Mouse (Mus musculus) CH12.LX (cell line): ENCODE measurements around the gene Dscam. TPM values are rescaled to one million over a fixed set of nuclear protein-coding genes. Genes with fewer than 3 reads are reported as not detected.

ENCODE experiments used
- DNase-seq: peaks from one replicate; pipeline ENCODE4 v3.0.0-alpha.2; 2013; ENCODE audit errors: extremely low read depth
- H3K27ac ChIP-seq: 2 replicates; pipeline ENCODE4 v1.5.1; 2012; ENCODE audit warnings: low read depth, mild to moderate bottlenecking, control low read depth, moderate library complexity; ENCODE audit not compliant: insufficient read depth
- H3K27me3 ChIP-seq: replicated peaks from 2 replicates; pipeline ENCODE3; 2012; ENCODE audit warnings: inconsistent platforms
- H3K36me3 ChIP-seq, 2 experiments: replicated peaks in 1 of 2; 2 replicates each; pipeline versions ENCODE3 to v1.6.1; 2012; ENCODE audit warnings: inconsistent platforms in 1 of 2, low read length in 1 of 2, mild to moderate bottlenecking in 1 of 2, mixed read lengths in 1 of 2, moderate library complexity in 1 of 2; ENCODE audit not compliant: control insufficient read depth in 1 of 2, insufficient read depth in 1 of 2
- H3K4me1 ChIP-seq, 2 experiments: 2 replicates each; pipeline ENCODE4 v1.6.1; 2012; ENCODE audit warnings: inconsistent platforms in 1 of 2, moderate library complexity in 1 of 2; ENCODE audit not compliant: insufficient read depth in 2 of 2, control insufficient read depth in 1 of 2
- H3K4me2 ChIP-seq: 2 replicates; pipeline ENCODE4 v1.6.1; 2012; ENCODE audit warnings: low read depth, mild to moderate bottlenecking, control low read depth; ENCODE audit not compliant: poor library complexity, insufficient read depth, severe bottlenecking
- H3K4me3 ChIP-seq, 3 experiments: fragments of 150-350 bp in 1 of 3; sonication (generic) in 1 of 3; replicated peaks in 1 of 3; 2 replicates each; pipeline versions ENCODE3 to v1.5.1; 2011 to 2012; ENCODE audit warnings: low read depth in 2 of 3, low read length in 2 of 3, mild to moderate bottlenecking in 2 of 3, moderate library complexity in 2 of 3, control low read depth in 1 of 3, improper control_type of control experiment in 1 of 3, inconsistent platforms in 1 of 3, mixed read lengths in 1 of 3; ENCODE audit not compliant: poor library complexity in 1 of 3
- H3K79me2 ChIP-seq: replicated peaks from 2 replicates; pipeline ENCODE4 v1.6.1; 2012; ENCODE audit warnings: mild to moderate bottlenecking, moderate library complexity; ENCODE audit not compliant: control insufficient read depth, poor library complexity, insufficient read depth, severe bottlenecking; ENCODE audit errors: extremely low read depth
- H3K9ac ChIP-seq: 2 replicates; pipeline ENCODE4 v1.6.1; 2012; ENCODE audit warnings: low read depth, mild to moderate bottlenecking, control low read depth, moderate library complexity; ENCODE audit not compliant: insufficient read depth
- H3K9me3 ChIP-seq: replicated peaks from 2 replicates; pipeline ENCODE3; 2012; ENCODE audit warnings: low read length, inconsistent platforms, mixed read lengths
- CHD2 ChIP-seq: IDR thresholded peaks from 2 replicates; pipeline ENCODE4 v1.6.1; 2011; ENCODE audit warnings: low read length, improper control_type of control experiment
- CTCF ChIP-seq, 2 experiments: IDR thresholded peaks in 1 of 2; conservative IDR thresholded peaks in 1 of 2; 2 replicates each; pipeline ENCODE4 v1.5.1; 2011 to 2012; ENCODE audit warnings: low read depth in 2 of 2, low read length in 2 of 2, improper control_type of control experiment in 1 of 2, inconsistent platforms in 1 of 2, mild to moderate bottlenecking in 1 of 2, moderate library complexity in 1 of 2
- E2F4 ChIP-seq: IDR thresholded peaks from 2 replicates; pipeline ENCODE4 v1.6.1; 2011; ENCODE audit warnings: low read depth, low read length, improper control_type of control experiment; ENCODE audit not compliant: insufficient replicate concordance
- ELF1 ChIP-seq: IDR thresholded peaks from 2 replicates; pipeline ENCODE4 v1.6.1; 2014; ENCODE audit warnings: low read depth, mild to moderate bottlenecking, inconsistent platforms, low read length, improper control_type of control experiment
- IRF4 ChIP-seq: IDR thresholded peaks from 2 replicates; pipeline ENCODE4 v1.6.1; 2014; ENCODE audit warnings: low read depth, mild to moderate bottlenecking, inconsistent platforms, low read length, improper control_type of control experiment
- JUND ChIP-seq: conservative IDR thresholded peaks from 2 replicates; pipeline ENCODE4 v1.6.1; 2011; ENCODE audit warnings: low read depth, low read length, improper control_type of control experiment
- MAX ChIP-seq: IDR thresholded peaks from 2 replicates; pipeline ENCODE4 v1.6.1; 2011; ENCODE audit warnings: low read length, improper control_type of control experiment
- MAZ ChIP-seq: IDR thresholded peaks from 2 replicates; pipeline ENCODE4 v1.6.1; 2012; ENCODE audit warnings: low read depth, mild to moderate bottlenecking, inconsistent platforms, low read length, improper control_type of control experiment, moderate library complexity
- MYC ChIP-seq: IDR thresholded peaks from 2 replicates; pipeline ENCODE4 v1.6.1; 2011; ENCODE audit warnings: low read depth, mild to moderate bottlenecking, improper control_type of control experiment, low read length
- NELFE ChIP-seq: IDR thresholded peaks from 2 replicates; pipeline ENCODE4 v1.6.1; 2011; ENCODE audit warnings: low read depth, low read length, improper control_type of control experiment
- POLR2AphosphoS2 ChIP-seq: IDR thresholded peaks from 2 replicates; pipeline ENCODE4 v1.6.1; 2011; ENCODE audit warnings: low read depth, low read length, improper control_type of control experiment
- RCOR1 ChIP-seq: conservative IDR thresholded peaks from 2 replicates; pipeline ENCODE4 v1.6.1; 2012; ENCODE audit warnings: low read depth, mild to moderate bottlenecking, inconsistent platforms, low read length, improper control_type of control experiment
- SIN3A ChIP-seq: IDR thresholded peaks from 2 replicates; pipeline ENCODE4 v1.6.1; 2012; ENCODE audit warnings: low read length, improper control_type of control experiment, inconsistent platforms
- TBP ChIP-seq: conservative IDR thresholded peaks from 2 replicates; pipeline ENCODE4 v1.6.1; 2011; ENCODE audit warnings: low read depth, low read length, improper control_type of control experiment
- USF2 ChIP-seq: conservative IDR thresholded peaks from 2 replicates; pipeline ENCODE4 v1.6.1; 2011; ENCODE audit warnings: low read depth, low read length, improper control_type of control experiment
- ZKSCAN1 ChIP-seq: IDR thresholded peaks from 2 replicates; pipeline ENCODE4 v1.6.1; 2012; ENCODE audit warnings: low read depth, inconsistent platforms, low read length, improper control_type of control experiment, borderline replicate concordance
- ZMIZ1 ChIP-seq: IDR thresholded peaks from 2 replicates; pipeline ENCODE4 v1.6.1; 2012; ENCODE audit warnings: low read depth, mild to moderate bottlenecking, inconsistent platforms, low read length, improper control_type of control experiment
- ZNF384 ChIP-seq: IDR thresholded peaks from 2 replicates; pipeline ENCODE4 v1.6.1; 2012; ENCODE audit warnings: low read depth, low read length, improper control_type of control experiment, inconsistent platforms
- dilution Hi-C: fragments of 300-500 bp; cut with MboI; formaldehyde crosslinking; loops from 2 replicates; pipeline ENCODE4 v1.14.3; 2020; ENCODE audit warnings: low sequenced_read_pairs; ENCODE audit not compliant: extremely low pct_unique_long_range_greater_than_20kb, extremely low pct_ligation_motif_present
- in situ Hi-C: fragments of 300-500 bp; cut with MboI; formaldehyde crosslinking; loops from 3 replicates; pipeline ENCODE4 v1.14.3; 2019; ENCODE audit warnings: low sequenced_read_pairs, low pct_ligation_motif_present, low pct_unique_long_range_greater_than_20kb, mixed read lengths
- polyA plus RNA-seq: library from polyadenylated mRNA; unstranded; fragments of >175 nt; gene quantifications from 2 replicates; pipeline ENCODE4 v1.2.1, GENCODE M21; 2012; ENCODE audit warnings: low read depth; ENCODE audit not compliant: insufficient read length
- total RNA-seq, 2 experiments: library from RNA; depleted of rRNA; stranded (reverse); fragments of 300-350 nt in 1 of 2; fragments of >200 nt in 1 of 2; gene quantifications; 2 replicates each; pipeline ENCODE4 v1.2.3; 2012 to 2014

Dscam gene
- total and polyA plus RNA-seq, 3 experiments: under 0.01 to 0.39 (median 0.12) TPM

DNA sequence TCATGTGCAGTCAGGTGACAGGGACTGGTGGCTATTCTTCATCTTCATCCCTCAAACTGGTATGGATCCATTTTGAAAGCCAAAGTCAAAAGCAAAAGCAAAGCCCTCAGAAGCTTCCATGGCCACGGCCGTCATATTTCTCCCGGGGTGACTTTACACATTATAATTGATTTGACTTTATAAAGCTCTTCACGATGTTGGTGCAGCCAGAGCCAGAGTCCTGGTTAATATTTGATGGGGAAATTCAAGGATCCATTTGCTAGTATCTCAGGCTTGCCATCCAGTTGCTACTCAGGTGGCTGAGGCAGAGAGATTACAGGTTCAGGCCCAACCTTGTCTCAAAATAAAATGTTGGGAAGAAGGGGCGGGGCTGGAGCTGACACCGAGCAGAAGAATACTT lies 238.3 kb downstream of the Dscam start:
- TF ChIP-seq ELF1: no peak
- TF ChIP-seq IRF4: no peak
- TF ChIP-seq RCOR1: no peak
- TF ChIP-seq CHD2: no peak
- TF ChIP-seq ZMIZ1: no peak
- TF ChIP-seq MYC: no peak
- TF ChIP-seq TBP: no peak
- TF ChIP-seq ZNF384: no peak
- TF ChIP-seq JUND: no peak
- TF ChIP-seq NELFE: no peak
- TF ChIP-seq MAZ: no peak
- TF ChIP-seq ZKSCAN1: no peak
- no peak for TF ChIP-seq SIN3A
- no peak for TF ChIP-seq E2F4
- no peak for TF ChIP-seq USF2
- Histone ChIP-seq H3K4me1 (peaks cover 0 to under 1% of the 10 kb centered on the region in 2 experiments; a peak in 1 of 4 replicates), H3K9ac (no peak overlapping the region), H3K79me2 (no peaks in the 10 kb centered on the region), H3K27me3 (no peaks in the 10 kb centered on the region), H3K27ac (no peak overlapping the region), H3K9me3 (no peaks in the 10 kb centered on the region), H3K4me2 (no peak overlapping the region), H3K4me3 (no peak overlapping the region), H3K36me3 (no peaks in the 10 kb centered on the region)
- dilution Hi-C loops: no loop called here
- in situ Hi-C loops: no loop called here
- DNase-seq: no peak

DNA sequence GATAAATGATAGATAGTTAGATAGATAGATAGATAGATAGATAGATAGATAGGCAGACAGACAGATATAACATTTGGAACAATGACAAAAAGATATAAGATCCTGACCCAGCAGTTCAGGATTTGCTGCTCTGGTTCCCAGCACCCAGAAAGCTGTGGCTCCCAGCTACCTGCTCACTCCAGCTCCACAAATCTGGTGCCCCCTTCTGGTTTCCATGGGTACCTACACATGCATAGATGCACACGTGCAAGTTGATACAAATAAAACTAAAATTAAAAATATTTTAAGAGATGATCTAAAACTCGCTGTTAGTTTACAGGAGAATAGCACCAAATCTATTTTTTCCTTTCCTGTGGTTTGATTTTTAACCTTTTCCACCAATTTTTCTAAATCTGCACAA lies 238.8 kb downstream of the Dscam start:
- Histone ChIP-seq H3K9ac (no peak overlapping the region), H3K79me2 (no peaks in the 10 kb centered on the region), H3K27me3 (no peaks in the 10 kb centered on the region), H3K36me3 (no peaks in the 10 kb centered on the region), H3K9me3 (no peaks in the 10 kb centered on the region), H3K4me1 (no peaks in the 10 kb centered on the region)
- dilution Hi-C loops (no loop called here), in situ Hi-C loops (no loop called here)
- DNase-seq: peak; percentile 8
- no peak for TF ChIP-seq E2F4
- peak in 1 of 2 experiments; percentile 45; a peak in 2 of 4 replicates for TF ChIP-seq CTCF (conservative IDR thresholded peaks at IDR 0.05 in 1 of 2, IDR thresholded peaks at IDR 0.05 in 1 of 2; ENCODE audit: low read depth in 2 of 2, low read length in 2 of 2)
- TF ChIP-seq MAX: no peak
- no peak for TF ChIP-seq POLR2AphosphoS2
- TF ChIP-seq, all 38 proteins: peak for 1
- Histone ChIP-seq H3K27ac (no peak overlapping the region), H3K4me2 (no peak overlapping the region), H3K4me3 (no peak overlapping the region)
